Mouse (Mus musculus) liver, adult 2 months (tissue): Measurements from ENCODE around the gene Tor1aip1.

Experiments used
- CTCF ChIP-seq: fragments of 200-500 bp; IDR thresholded peaks from 2 replicates; pipeline ENCODE4 v1.5.1; 2011; ENCODE audit warnings: low read depth, low read length, control low read depth
- POLR2A ChIP-seq: fragments of 200-500 bp; IDR thresholded peaks from 2 replicates; pipeline ENCODE4 v1.6.1; 2011; ENCODE audit warnings: low read length, control low read depth; ENCODE audit not compliant: insufficient read depth; ENCODE audit errors: extremely low read depth

DNA sequence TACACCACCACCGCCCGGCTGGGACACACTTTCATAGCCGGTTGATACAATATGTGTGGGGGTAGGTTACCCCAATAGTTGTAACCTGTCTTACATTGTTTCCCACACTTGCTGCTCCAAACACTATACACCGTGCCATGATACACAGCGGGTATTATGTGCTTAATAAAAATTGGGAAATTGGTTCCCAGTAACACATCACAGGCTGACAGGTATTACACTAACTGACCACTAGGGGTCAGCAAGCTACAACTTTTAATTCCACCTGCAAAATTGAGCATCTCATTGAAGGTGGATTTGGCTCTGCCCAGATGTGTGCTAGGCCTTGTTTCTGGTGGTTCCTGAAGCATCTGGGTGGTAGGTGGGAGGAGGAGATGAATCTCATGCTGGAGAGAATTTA is 49.5 kb upstream of the Tor1aip1 start:
- TF ChIP-seq CTCF (no peak), POLR2A (no peak)
